Mouse (Mus musculus) ES-E14 (cell line): ENCODE data around the gene AU040320.

Source experiments
- CHD2 ChIP-seq: IDR thresholded peaks from 2 replicates; pipeline ENCODE4 v1.6.1; 2014; ENCODE audit warnings: mild to moderate bottlenecking, low read depth, low read length, inconsistent platforms
- HCFC1 ChIP-seq: IDR thresholded peaks from 2 replicates; pipeline ENCODE4 v1.6.1; 2012; ENCODE audit warnings: low read length, inconsistent platforms, borderline replicate concordance; ENCODE audit not compliant: insufficient read depth
- MAFK ChIP-seq: IDR thresholded peaks from 2 replicates; pipeline ENCODE4 v1.6.1; 2014; ENCODE audit warnings: mild to moderate bottlenecking, low read depth, low read length, inconsistent platforms; ENCODE audit not compliant: insufficient read depth

DNA sequence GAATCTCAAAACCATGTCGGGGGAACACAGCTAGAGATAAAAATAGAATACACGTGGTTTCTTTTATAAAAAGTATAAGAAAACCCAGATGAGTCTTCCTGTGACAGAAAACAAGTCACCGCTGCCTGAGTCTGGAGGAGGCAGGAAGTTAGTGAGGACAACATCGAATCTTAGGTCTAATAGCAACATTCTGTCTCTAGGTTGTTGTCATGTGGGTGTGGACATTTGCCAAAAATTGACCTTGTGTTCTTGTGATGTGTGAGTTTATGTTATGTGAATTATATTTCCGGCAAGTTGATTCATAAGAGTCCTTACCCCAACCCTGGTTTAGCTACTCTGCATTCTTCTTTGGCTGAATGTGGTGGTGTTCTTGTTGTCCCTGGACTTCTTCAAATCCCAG lies 59.9 kb downstream of the AU040320 start:
- no peak for TF ChIP-seq MAFK
- TF ChIP-seq CHD2, result no peak
- TF ChIP-seq HCFC1, result no peak
